Mouse (Mus musculus): Measurements from ENCODE around the gene Gpn2. TPM values are rescaled to one million over a fixed set of nuclear protein-coding genes. Genes with fewer than 3 reads are reported as not detected.

Gpn2 gene
- polyA plus RNA-seq, 1 experiment from 2014 or later = 11.2 TPM

GRCm38 (mm10) chr4:133596084-133596483 is 11.9 kb downstream of the Gpn2 start:
- ATAC-seq (ENCODE audit: insufficient number of reproducible peaks, low FRiP score) = no peak
- 82% methylated on average over 6 of the region's 6 CpGs for WGBS
- Histone ChIP-seq H3K9ac (no peak overlapping the region), H3K27me3 (replicated peaks) (peaks cover 21% of the 10 kb centered on the region), H3K4me3 (no peak overlapping the region), H3K9me3 (replicated peaks) (no peaks in the 10 kb centered on the region), H3K36me3 (peaks cover 9% of the 10 kb centered on the region), H3K27ac (ENCODE audit: poor library complexity, severe bottlenecking) (no peak overlapping the region), H3K4me2 (no peak overlapping the region), H3K4me1 (replicated peaks) (peaks cover 18% of the 10 kb centered on the region)

- 44% methylated on average over 4 of the region's 4 CpGs for WGBS
- Histone ChIP-seq H3K27me3 (replicated peaks) (peaks cover 46% of the 10 kb centered on the region), H3K4me1 (replicated peaks) (peaks cover 24% of the 10 kb centered on the region), H3K9me3 (replicated peaks) (no peaks in the 10 kb centered on the region), H3K4me3 (no peak overlapping the region), H3K4me2 (peak overlapping the region; percentile 91; the same call in 1 of the 2 replicates), H3K9ac (no peak overlapping the region), H3K36me3 (peaks cover 5% of the 10 kb centered on the region; the same call in 1 of the 2 replicates), H3K27ac (ENCODE audit: poor library complexity, severe bottlenecking) (no peak overlapping the region)
- no peak for ATAC-seq (ENCODE audit: insufficient number of reproducible peaks, low FRiP score)
Observed at GRCm38 (mm10) chr4:133598616-133599015, 14.5 kb downstream of the Gpn2 start.

GRCm38 (mm10) chr4:133599116-133599515 is 15.0 kb downstream of the Gpn2 start:
- no peak for ATAC-seq (ENCODE audit: insufficient number of reproducible peaks, low FRiP score)
- Histone ChIP-seq H3K4me3 (peak overlapping the region; percentile 60), H3K27me3 (replicated peaks) (peaks cover 51% of the 10 kb centered on the region), H3K9me3 (replicated peaks) (no peaks in the 10 kb centered on the region), H3K27ac (ENCODE audit: poor library complexity, severe bottlenecking) (no peak overlapping the region), H3K4me1 (replicated peaks) (peaks cover 24% of the 10 kb centered on the region), H3K36me3 (peaks cover 10% of the 10 kb centered on the region), H3K9ac (peak overlapping the region; percentile 78), H3K4me2 (peak overlapping the region; percentile 91)
- WGBS = 14% methylated on average over 7 of the region's 7 CpGs

- peak overlapping the region; percentile 60 for H3K4me3 ChIP-seq
- H3K9me3 ChIP-seq (replicated peaks) = no peaks in the 10 kb centered on the region
- H3K9ac ChIP-seq = peak overlapping the region; percentile 78
- peaks cover 13% of the 10 kb centered on the region for H3K36me3 ChIP-seq
- peaks cover 52% of the 10 kb centered on the region for H3K27me3 ChIP-seq (replicated peaks)
- H3K27ac ChIP-seq (ENCODE audit: poor library complexity, severe bottlenecking) = no peak overlapping the region
- under 1% methylated on average over 47 of the region's 50 CpGs for WGBS
- ATAC-seq (ENCODE audit: insufficient number of reproducible peaks, low FRiP score) = peak; percentile 93
- H3K4me2 ChIP-seq = peak overlapping the region; percentile 91
- peaks cover 24% of the 10 kb centered on the region for H3K4me1 ChIP-seq (replicated peaks)
Observed at GRCm38 (mm10) chr4:133599571-133600073, 15.5 kb downstream of the Gpn2 start.

GRCm38 (mm10) chr4:133600306-133600705 is 16.1 kb downstream of the Gpn2 start:
- Histone ChIP-seq H3K27me3 (replicated peaks) (peaks cover 52% of the 10 kb centered on the region), H3K4me3 (peak overlapping the region; percentile 60), H3K27ac (ENCODE audit: poor library complexity, severe bottlenecking) (no peak overlapping the region), H3K4me2 (peak overlapping the region; percentile 91), H3K4me1 (replicated peaks) (peaks cover 20% of the 10 kb centered on the region), H3K9me3 (replicated peaks) (no peaks in the 10 kb centered on the region), H3K9ac (0 out of 2 replicates have a peak overlapping the region, but pooled peaks have one; percentile 78), H3K36me3 (peaks cover 15% of the 10 kb centered on the region)
- WGBS = 16% methylated on average over 9 of the region's 9 CpGs
- ATAC-seq (ENCODE audit: insufficient number of reproducible peaks, low FRiP score) = no peak

- H3K27ac ChIP-seq (ENCODE audit: poor library complexity, severe bottlenecking) = no peak within 1 kb of the TSS
- peaks cover 22% of the 10 kb centered on the region for H3K36me3 ChIP-seq
- WGBS = 2% methylated on average over 16 of the region's 16 CpGs
- peaks cover 16% of the 10 kb centered on the region for H3K4me1 ChIP-seq (replicated peaks)
- peaks cover 52% of the 10 kb centered on the region for H3K27me3 ChIP-seq (replicated peaks)
- H3K4me3 ChIP-seq = peak within 1 kb of the TSS; percentile 35
- H3K9ac ChIP-seq = peak within 1 kb of the TSS; percentile 48; the same call in 1 of the 2 replicates
- no peak for ATAC-seq (ENCODE audit: insufficient number of reproducible peaks, low FRiP score)
- H3K9me3 ChIP-seq (replicated peaks) = no peaks in the 10 kb centered on the region
- peak within 1 kb of the TSS; percentile 61 for H3K4me2 ChIP-seq
Observed at GRCm38 (mm10) chr4:133601721-133602218, 17.6 kb downstream of the Gpn2 start, which contains the start of gene Sfn. Gene Sfn (minus strand): TSS chr4:133602168.

- H3K27ac ChIP-seq (ENCODE audit: poor library complexity, severe bottlenecking) = no peak overlapping the region
- peaks cover 52% of the 10 kb centered on the region for H3K27me3 ChIP-seq (replicated peaks)
- H3K9me3 ChIP-seq (replicated peaks) = no peaks in the 10 kb centered on the region
- no peak overlapping the region for H3K4me2 ChIP-seq
- H3K36me3 ChIP-seq = peaks cover 34% of the 10 kb centered on the region
- H3K9ac ChIP-seq = no peak overlapping the region
- 87% methylated on average over 5 of the region's 5 CpGs for WGBS
- H3K4me3 ChIP-seq = no peak overlapping the region
- no peak for ATAC-seq (ENCODE audit: insufficient number of reproducible peaks, low FRiP score)
- peaks cover 16% of the 10 kb centered on the region for H3K4me1 ChIP-seq (replicated peaks)
Observed at GRCm38 (mm10) chr4:133603056-133603455, 18.9 kb downstream of the Gpn2 start.

- H3K36me3 ChIP-seq = peaks cover 40% of the 10 kb centered on the region
- peaks cover 42% of the 10 kb centered on the region for H3K27me3 ChIP-seq (replicated peaks)
- H3K4me2 ChIP-seq = no peak overlapping the region
- no peak for ATAC-seq (ENCODE audit: insufficient number of reproducible peaks, low FRiP score)
- no peak overlapping the region for H3K4me3 ChIP-seq
- no peaks in the 10 kb centered on the region for H3K9me3 ChIP-seq (replicated peaks)
- H3K4me1 ChIP-seq (replicated peaks) = peaks cover 13% of the 10 kb centered on the region
- 84% methylated on average over 7 of the region's 7 CpGs for WGBS
- no peak overlapping the region for H3K27ac ChIP-seq (ENCODE audit: poor library complexity, severe bottlenecking)
- H3K9ac ChIP-seq = no peak overlapping the region
Observed at GRCm38 (mm10) chr4:133604175-133604574, 20.0 kb downstream of the Gpn2 start.

- peaks cover 41% of the 10 kb centered on the region for H3K27me3 ChIP-seq (replicated peaks)
- no peak overlapping the region for H3K27ac ChIP-seq (ENCODE audit: poor library complexity, severe bottlenecking)
- peaks cover 10% of the 10 kb centered on the region for H3K4me1 ChIP-seq (replicated peaks)
- ATAC-seq (ENCODE audit: insufficient number of reproducible peaks, low FRiP score) = no peak
- H3K9ac ChIP-seq = no peak overlapping the region
- peaks cover 40% of the 10 kb centered on the region for H3K36me3 ChIP-seq
- H3K4me2 ChIP-seq = no peak overlapping the region
- no peaks in the 10 kb centered on the region for H3K9me3 ChIP-seq (replicated peaks)
- WGBS = 57% methylated on average over 6 of the region's 6 CpGs
- no peak overlapping the region for H3K4me3 ChIP-seq
Observed at GRCm38 (mm10) chr4:133604856-133605255, 20.7 kb downstream of the Gpn2 start.

GRCm38 (mm10) chr4:133605330-133605729 is 21.2 kb downstream of the Gpn2 start:
- Histone ChIP-seq H3K4me2 (no peak overlapping the region), H3K36me3 (peaks cover 40% of the 10 kb centered on the region), H3K27me3 (replicated peaks) (peaks cover 36% of the 10 kb centered on the region), H3K9ac (no peak overlapping the region), H3K27ac (ENCODE audit: poor library complexity, severe bottlenecking) (no peak overlapping the region), H3K4me3 (no peak overlapping the region), H3K4me1 (replicated peaks) (peaks cover 6% of the 10 kb centered on the region), H3K9me3 (replicated peaks) (no peaks in the 10 kb centered on the region)
- no peak for ATAC-seq (ENCODE audit: insufficient number of reproducible peaks, low FRiP score)
- 56% methylated on average over 9 of the region's 9 CpGs for WGBS

- no peak overlapping the region for H3K4me3 ChIP-seq
- 0 out of 2 replicates have a peak, but pooled peaks cover 7% of the 10 kb centered on the region for H3K9me3 ChIP-seq (replicated peaks)
- H3K4me2 ChIP-seq = no peak overlapping the region
- H3K9ac ChIP-seq = no peak overlapping the region
- no peak; the same call in 1 of the 2 replicates for ATAC-seq (ENCODE audit: insufficient number of reproducible peaks, low FRiP score)
- H3K27me3 ChIP-seq (replicated peaks) = peaks cover 19% of the 10 kb centered on the region
- WGBS = 80% methylated on average over 10 of the region's 10 CpGs
- no peaks in the 10 kb centered on the region for H3K4me1 ChIP-seq (replicated peaks)
- H3K36me3 ChIP-seq = peaks cover 54% of the 10 kb centered on the region
- H3K27ac ChIP-seq (ENCODE audit: poor library complexity, severe bottlenecking) = no peak overlapping the region
Observed at GRCm38 (mm10) chr4:133607284-133607683, 23.1 kb downstream of the Gpn2 start.

Data from heart, embryonic 12.5 days (tissue).